Mouse (Mus musculus): ENCODE measurements at regions not wholly inside any gene's neighbourhood (a gene's known extent, or its start where the extent isn't known, plus 50 kb on each side); places are given as distances from the start of the nearest gene placed in this dataset.

DNA sequence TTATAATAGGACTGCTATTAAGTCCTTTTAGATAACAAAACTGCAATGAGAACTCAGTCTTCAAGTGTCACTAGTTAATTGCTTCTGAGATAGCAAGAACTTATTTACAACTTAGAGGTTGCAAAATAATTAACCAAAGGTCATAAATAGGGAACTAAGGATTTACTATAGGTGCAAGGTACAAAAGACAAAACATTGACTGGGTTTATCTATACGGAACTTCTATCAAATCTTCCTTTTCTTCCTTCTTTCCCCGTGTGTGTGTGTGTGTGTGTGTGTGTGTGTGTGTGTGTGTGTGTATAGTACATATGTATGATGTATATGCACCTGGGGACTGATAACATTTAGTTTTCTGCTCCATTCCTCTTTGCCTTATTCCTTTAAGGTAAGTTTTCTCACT lies 305.5 kb downstream of the Pth2r start:
- Histone ChIP-seq H3K4me2 (ENCODE audit: low read depth, low read length) (no peak overlapping the region), H3K4me3 (ENCODE audit: low read depth, low read length) (no peak overlapping the region), H3K9ac (replicated peaks) (no peak overlapping the region), H3K27ac (ENCODE audit: low read depth) (no peak overlapping the region), H3K4me1 (ENCODE audit: insufficient read depth) (no peaks in the 10 kb centered on the region), H3K27me3 (ENCODE audit: insufficient read depth, low read length) (no peaks in the 10 kb centered on the region), H3K9me3 (ENCODE audit: low read length) (no peaks in the 10 kb centered on the region), H3K36me3 (replicated peaks; ENCODE audit: insufficient read depth, low read length) (no peaks in the 10 kb centered on the region)
- WGBS (ENCODE audit: insufficient replicate concordance): 56% methylated on average over 2 of the region's 2 CpGs
- DNase-seq (no peak), ATAC-seq (no peak)
- TF ChIP-seq CTCF (IDR thresholded peaks at IDR 0.05; ENCODE audit: low read depth) (no peak), EP300 (IDR thresholded peaks at IDR 0.05; ENCODE audit: low read depth) (no peak)

GRCm38 (mm10) chr1:65635315-65635714 lies 291.0 kb upstream of the Crygf start:
- Histone ChIP-seq H3K27me3 (ENCODE audit: insufficient read depth, low read length) (no peaks in the 10 kb centered on the region), H3K36me3 (replicated peaks; ENCODE audit: insufficient read depth, low read length) (no peaks in the 10 kb centered on the region), H3K9me3 (ENCODE audit: low read length) (no peaks in the 10 kb centered on the region), H3K4me1 (ENCODE audit: insufficient read depth) (no peaks in the 10 kb centered on the region), H3K4me3 (ENCODE audit: low read depth, low read length) (no peak overlapping the region), H3K27ac (ENCODE audit: low read depth) (no peak overlapping the region), H3K9ac (replicated peaks) (no peak overlapping the region), H3K4me2 (ENCODE audit: low read depth, low read length) (no peak overlapping the region)
- ATAC-seq (no peak), DNase-seq (no peak)
- TF ChIP-seq CTCF (IDR thresholded peaks at IDR 0.05; ENCODE audit: low read depth) (no peak), EP300 (IDR thresholded peaks at IDR 0.05; ENCODE audit: low read depth) (no peak)
- 76% methylated on average over 2 of the region's 2 CpGs for WGBS (ENCODE audit: insufficient replicate concordance)

DNA sequence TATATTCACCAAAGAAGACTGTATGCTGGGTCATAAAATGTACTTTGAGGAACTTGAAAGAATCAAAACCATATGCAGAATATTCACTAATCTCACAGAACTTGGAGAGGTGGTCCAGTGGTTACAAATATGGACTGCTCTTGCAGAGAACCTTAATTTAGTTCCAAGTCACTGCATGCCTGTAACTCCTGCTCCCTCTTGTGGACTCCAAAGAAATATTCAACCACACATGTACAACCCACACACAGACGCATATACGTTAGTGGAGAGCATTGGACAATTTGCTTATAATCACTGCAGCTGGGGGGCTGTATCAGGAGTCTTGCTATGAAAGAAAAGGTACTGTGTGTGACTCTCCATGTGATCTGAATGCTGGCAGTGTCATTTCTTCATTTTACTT lies 271.9 kb upstream of the Crygf start:
- Histone ChIP-seq H3K4me3 (ENCODE audit: low read depth, low read length) (no peak overlapping the region), H3K4me2 (ENCODE audit: low read depth, low read length) (no peak overlapping the region), H3K4me1 (ENCODE audit: insufficient read depth) (no peaks in the 10 kb centered on the region), H3K27me3 (ENCODE audit: insufficient read depth, low read length) (no peaks in the 10 kb centered on the region), H3K9ac (replicated peaks) (no peak overlapping the region), H3K9me3 (ENCODE audit: low read length) (no peaks in the 10 kb centered on the region), H3K27ac (ENCODE audit: low read depth) (no peak overlapping the region), H3K36me3 (replicated peaks; ENCODE audit: insufficient read depth, low read length) (no peaks in the 10 kb centered on the region)
- TF ChIP-seq EP300 (IDR thresholded peaks at IDR 0.05; ENCODE audit: low read depth): no peak
- TF ChIP-seq CTCF (IDR thresholded peaks at IDR 0.05; ENCODE audit: low read depth): no peak
- no peak for ATAC-seq
- no peak for DNase-seq
- WGBS (ENCODE audit: insufficient replicate concordance): 60% methylated on average over 2 of the region's 2 CpGs

- DNase-seq: no peak
- H3K4me1 ChIP-seq (ENCODE audit: insufficient read depth): no peaks in the 10 kb centered on the region
- no peaks in the 10 kb centered on the region for H3K27me3 ChIP-seq (ENCODE audit: insufficient read depth, low read length)
- no peak overlapping the region for H3K4me2 ChIP-seq (ENCODE audit: low read depth, low read length)
- H3K9ac ChIP-seq (replicated peaks): no peak overlapping the region
- H3K4me3 ChIP-seq (ENCODE audit: low read depth, low read length): no peak overlapping the region
- H3K36me3 ChIP-seq (replicated peaks; ENCODE audit: insufficient read depth, low read length): no peaks in the 10 kb centered on the region
- no peak overlapping the region for H3K27ac ChIP-seq (ENCODE audit: low read depth)
- TF ChIP-seq EP300 (IDR thresholded peaks at IDR 0.05; ENCODE audit: low read depth) (no peak), CTCF (IDR thresholded peaks at IDR 0.05; ENCODE audit: low read depth) (no peak)
- 27% methylated on average over 1 of the region's 1 CpGs for WGBS (ENCODE audit: insufficient replicate concordance)
- H3K9me3 ChIP-seq (ENCODE audit: low read length): no peaks in the 10 kb centered on the region
- no peak for ATAC-seq
These were observed 244.4 kb upstream of the Crygf start for GRCm38 (mm10) chr1:65681960-65682359.

DNA sequence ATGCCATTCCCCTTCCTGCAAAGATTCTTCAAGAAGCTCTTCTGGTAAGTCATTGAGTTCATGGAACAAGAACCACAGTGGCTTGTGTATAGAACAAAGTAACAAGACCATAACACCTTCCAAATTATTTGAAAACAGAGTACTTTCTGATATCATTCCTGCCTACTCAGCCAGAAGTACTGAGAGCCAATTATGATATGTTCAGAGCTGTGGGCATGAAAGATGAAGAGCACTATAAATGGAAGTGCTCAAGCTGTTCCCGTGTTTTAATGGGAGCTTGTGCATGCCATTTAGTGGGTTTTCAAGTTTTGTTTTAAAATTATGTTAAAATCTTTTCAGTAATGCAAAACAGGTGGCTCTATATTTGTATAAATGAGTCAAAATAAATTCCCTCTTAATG lies 239.0 kb upstream of the Crygf start:
- DNase-seq: no peak
- no peak for TF ChIP-seq CTCF (IDR thresholded peaks at IDR 0.05; ENCODE audit: low read depth)
- TF ChIP-seq EP300 (IDR thresholded peaks at IDR 0.05; ENCODE audit: low read depth): no peak
- no peak overlapping the region for H3K27ac ChIP-seq (ENCODE audit: low read depth)
- ATAC-seq: no peak
- no peaks in the 10 kb centered on the region for H3K9me3 ChIP-seq (ENCODE audit: low read length)
- no peak overlapping the region for H3K4me3 ChIP-seq (ENCODE audit: low read depth, low read length)
- no peak overlapping the region for H3K9ac ChIP-seq (replicated peaks)
- H3K36me3 ChIP-seq (replicated peaks; ENCODE audit: insufficient read depth, low read length): no peaks in the 10 kb centered on the region
- no peak overlapping the region for H3K4me2 ChIP-seq (ENCODE audit: low read depth, low read length)
- 69% methylated on average over 1 of the region's 1 CpGs for WGBS (ENCODE audit: insufficient replicate concordance)
- no peaks in the 10 kb centered on the region for H3K27me3 ChIP-seq (ENCODE audit: insufficient read depth, low read length)
- no peaks in the 10 kb centered on the region for H3K4me1 ChIP-seq (ENCODE audit: insufficient read depth)

- no peak overlapping the region for H3K9ac ChIP-seq (replicated peaks)
These were observed 196.1 kb upstream of the Crygf start for GRCm38 (mm10) chr1:65730262-65730661.

GRCm38 (mm10) chr1:65757951-65758350 lies 168.4 kb upstream of the Crygf start:
- H3K4me2 ChIP-seq (ENCODE audit: low read depth, low read length): no peak overlapping the region
- no peak overlapping the region for H3K27ac ChIP-seq (ENCODE audit: low read depth)
- no peak overlapping the region for H3K9ac ChIP-seq (replicated peaks)
- WGBS (ENCODE audit: insufficient replicate concordance): 61% methylated on average over 2 of the region's 2 CpGs
- H3K4me1 ChIP-seq (ENCODE audit: insufficient read depth): no peaks in the 10 kb centered on the region
- no peaks in the 10 kb centered on the region for H3K9me3 ChIP-seq (ENCODE audit: low read length)
- H3K27me3 ChIP-seq (ENCODE audit: insufficient read depth, low read length): no peaks in the 10 kb centered on the region
- DNase-seq: peak; percentile 36
- H3K4me3 ChIP-seq (ENCODE audit: low read depth, low read length): no peak overlapping the region
- no peaks in the 10 kb centered on the region for H3K36me3 ChIP-seq (replicated peaks; ENCODE audit: insufficient read depth, low read length)
- peak; percentile 35; the same call in 1 of the 2 replicates for ATAC-seq
- TF ChIP-seq CTCF (IDR thresholded peaks at IDR 0.05; ENCODE audit: low read depth) (no peak), EP300 (IDR thresholded peaks at IDR 0.05; ENCODE audit: low read depth) (no peak)

More at GRCm38 (mm10) chr1:65730262-65730661, 196.1 kb upstream of the Crygf start:
- H3K9me3 ChIP-seq (ENCODE audit: low read length): no peaks in the 10 kb centered on the region
- no peaks in the 10 kb centered on the region for H3K4me1 ChIP-seq (ENCODE audit: insufficient read depth)
- TF ChIP-seq EP300 (IDR thresholded peaks at IDR 0.05; ENCODE audit: low read depth): no peak
- no peak for TF ChIP-seq CTCF (IDR thresholded peaks at IDR 0.05; ENCODE audit: low read depth)
- 60% methylated on average over 3 of the region's 3 CpGs for WGBS (ENCODE audit: insufficient replicate concordance)
- no peaks in the 10 kb centered on the region for H3K27me3 ChIP-seq (ENCODE audit: insufficient read depth, low read length)
- no peak for DNase-seq
- H3K27ac ChIP-seq (ENCODE audit: low read depth): no peak overlapping the region
- no peak overlapping the region for H3K4me3 ChIP-seq (ENCODE audit: low read depth, low read length)
- no peak overlapping the region for H3K4me2 ChIP-seq (ENCODE audit: low read depth, low read length)
- H3K36me3 ChIP-seq (replicated peaks; ENCODE audit: insufficient read depth, low read length): no peaks in the 10 kb centered on the region
- ATAC-seq: no peak

Measured in liver, postnatal 0 days (tissue).